Mouse (Mus musculus) testis, adult 2 months (tissue): ENCODE results near the gene Trmo. TPM values are rescaled to one million over a fixed set of nuclear protein-coding genes. Genes with fewer than 3 reads are reported as not detected.
A peak's percentile ranks its signal among the peaks of the same experiment; 100 is the strongest.

Source experiments
- H3K27ac ChIP-seq: fragments of 200-500 bp; 2 replicates; pipeline ENCODE4 v1.5.1; 2012; ENCODE audit warnings: low read depth, low read length; ENCODE audit not compliant: control insufficient read depth, insufficient read depth
- H3K27me3 ChIP-seq: fragments of 200-500 bp; 2 replicates; pipeline ENCODE4 v1.6.1; 2012; ENCODE audit warnings: mild to moderate bottlenecking, low read length, moderate library complexity; ENCODE audit not compliant: control insufficient read depth, insufficient read depth
- H3K36me3 ChIP-seq: fragments of 200-500 bp; 2 replicates; pipeline ENCODE4 v1.6.1; 2012; ENCODE audit warnings: mild to moderate bottlenecking, low read length; ENCODE audit not compliant: control insufficient read depth, insufficient read depth
- H3K4me1 ChIP-seq: fragments of 200-500 bp; 2 replicates; pipeline ENCODE4 v1.6.1; 2012; ENCODE audit warnings: low read length; ENCODE audit not compliant: control insufficient read depth, insufficient read depth
- H3K4me3 ChIP-seq: fragments of 200-500 bp; 2 replicates; pipeline ENCODE4 v1.5.1; 2012; ENCODE audit warnings: low read depth, mild to moderate bottlenecking, low read length, moderate library complexity, mixed read lengths; ENCODE audit not compliant: control insufficient read depth
- CTCF ChIP-seq: fragments of 200-500 bp; IDR thresholded peaks from 2 replicates; pipeline ENCODE4 v1.5.1; 2012; ENCODE audit warnings: low read depth, mild to moderate bottlenecking, inconsistent platforms, low read length, moderate library complexity; ENCODE audit not compliant: control insufficient read depth, insufficient read depth, insufficient replicate concordance
- POLR2A ChIP-seq: fragments of 200-500 bp; IDR thresholded peaks from 2 replicates; pipeline ENCODE4 v1.6.1; 2012; ENCODE audit warnings: low read depth, mild to moderate bottlenecking, inconsistent platforms, low read length, moderate library complexity; ENCODE audit not compliant: control insufficient read depth
- polyA plus RNA-seq: library from polyadenylated mRNA; depleted of rRNA; stranded (reverse); fragments of >200 nt; gene quantifications from 2 replicates; pipeline ENCODE4 v1.2.3, GENCODE M21; 2012

Gene Trmo
- polyA plus RNA-seq, 1 experiment = 12.1 TPM

- H3K27ac ChIP-seq = no peak overlapping the region
- peak; percentile 86; the same call in 1 of the 2 replicates for TF ChIP-seq CTCF
- no peak for TF ChIP-seq POLR2A
- no peak overlapping the region for H3K4me3 ChIP-seq
- no peaks in the 10 kb centered on the region for H3K36me3 ChIP-seq
- peaks cover 3% of the 10 kb centered on the region for H3K4me1 ChIP-seq
- no peaks in the 10 kb centered on the region for H3K27me3 ChIP-seq
These were observed 20.2 kb downstream of the Trmo start for GRCm38 (mm10) chr4:46369070-46369469.

- Histone ChIP-seq H3K36me3 (no peaks in the 10 kb centered on the region), H3K27me3 (no peaks in the 10 kb centered on the region), H3K4me3 (no peak overlapping the region), H3K4me1 (peaks cover 3% of the 10 kb centered on the region), H3K27ac (no peak overlapping the region)
- TF ChIP-seq POLR2A = no peak
- TF ChIP-seq CTCF = no peak
These were observed 21.7 kb downstream of the Trmo start for GRCm38 (mm10) chr4:46367487-46367959.

GRCm38 (mm10) chr4:46364360-46364759 is 24.9 kb downstream of the Trmo start:
- no peak for TF ChIP-seq POLR2A
- peak; percentile 51; the same call in 1 of the 2 replicates for TF ChIP-seq CTCF
- Histone ChIP-seq H3K36me3 (no peaks in the 10 kb centered on the region), H3K27me3 (no peaks in the 10 kb centered on the region), H3K4me3 (no peak overlapping the region), H3K27ac (no peak overlapping the region), H3K4me1 (no peaks in the 10 kb centered on the region)

- H3K4me3 ChIP-seq = no peak overlapping the region
- no peaks in the 10 kb centered on the region for H3K36me3 ChIP-seq
- H3K4me1 ChIP-seq = no peaks in the 10 kb centered on the region
- H3K27ac ChIP-seq = no peak overlapping the region
- no peak for TF ChIP-seq CTCF
- TF ChIP-seq POLR2A = no peak
- no peaks in the 10 kb centered on the region for H3K27me3 ChIP-seq
These were observed 28.0 kb downstream of the Trmo start for GRCm38 (mm10) chr4:46361258-46361657.

GRCm38 (mm10) chr4:46359539-46360253 is 29.5 kb downstream of the Trmo start:
- no peak overlapping the region for H3K4me3 ChIP-seq
- no peak for TF ChIP-seq CTCF
- TF ChIP-seq POLR2A = no peak

GRCm38 (mm10) chr4:46356351-46357133 is 32.7 kb downstream of the Trmo start:
- H3K36me3 ChIP-seq = no peaks in the 10 kb centered on the region
- H3K4me3 ChIP-seq = no peak overlapping the region
- H3K27ac ChIP-seq = no peak overlapping the region
- no peaks in the 10 kb centered on the region; the same call in 1 of the 2 replicates for H3K4me1 ChIP-seq
- no peaks in the 10 kb centered on the region for H3K27me3 ChIP-seq
- TF ChIP-seq POLR2A = no peak
- peak; percentile 85 for TF ChIP-seq CTCF

More at GRCm38 (mm10) chr4:46359539-46360253, 29.5 kb downstream of the Trmo start:
- Histone ChIP-seq H3K27ac (no peak overlapping the region), H3K27me3 (no peaks in the 10 kb centered on the region), H3K36me3 (no peaks in the 10 kb centered on the region), H3K4me1 (no peaks in the 10 kb centered on the region)

GRCm38 (mm10) chr4:46353045-46353444 is 36.2 kb downstream of the Trmo start:
- Histone ChIP-seq H3K4me3 (no peak overlapping the region), H3K4me1 (no peaks in the 10 kb centered on the region; the same call in 1 of the 2 replicates)
- TF ChIP-seq CTCF (no peak), POLR2A (no peak)

More at GRCm38 (mm10) chr4:46353045-46353444, 36.2 kb downstream of the Trmo start:
- Histone ChIP-seq H3K27me3 (no peaks in the 10 kb centered on the region), H3K27ac (no peak overlapping the region), H3K36me3 (no peaks in the 10 kb centered on the region)
